Mouse (Mus musculus) neural tube, embryonic 15.5 days (tissue): ENCODE measurements around the gene Gm6583. TPM values are rescaled to one million over a fixed set of nuclear protein-coding genes. Genes with fewer than 3 reads are reported as not detected.

Experiments
- ATAC-seq: fragments of 200-750 bp; cut with Nextera tagmentation; 2 replicates; pipeline ENCODE4 v1.8.0; 2017; ENCODE audit warnings: mild to moderate bottlenecking, moderate TSS enrichment, moderate library complexity; ENCODE audit not compliant: low FRiP score
- H3K27ac ChIP-seq: fragments of 300-500 bp; sonication (generic); replicated peaks from 2 replicates; pipeline ENCODE4 v1.5.1; 2015; ENCODE audit warnings: mild to moderate bottlenecking, inconsistent platforms
- H3K27me3 ChIP-seq: fragments of 300-500 bp; sonication (generic); replicated peaks from 2 replicates; pipeline ENCODE4 v1.6.1; 2015; ENCODE audit warnings: inconsistent platforms
- H3K36me3 ChIP-seq: fragments of 300-500 bp; sonication (generic); 2 replicates; pipeline ENCODE4 v1.6.1; 2015; ENCODE audit warnings: inconsistent platforms
- H3K4me1 ChIP-seq: fragments of 300-500 bp; sonication (generic); 2 replicates; pipeline ENCODE4 v1.6.1; 2015; ENCODE audit warnings: inconsistent platforms
- H3K4me2 ChIP-seq: fragments of 300-500 bp; sonication (generic); 2 replicates; pipeline ENCODE4 v1.6.1; 2015; ENCODE audit warnings: inconsistent platforms, mild to moderate bottlenecking, moderate library complexity
- H3K4me3 ChIP-seq: fragments of 300-500 bp; sonication (generic); replicated peaks from 2 replicates; pipeline ENCODE4 v1.5.1; 2015; ENCODE audit warnings: mild to moderate bottlenecking, inconsistent platforms
- H3K9ac ChIP-seq: fragments of 300-500 bp; sonication (generic); replicated peaks from 2 replicates; pipeline ENCODE4 v1.6.1; 2015; ENCODE audit warnings: mild to moderate bottlenecking, inconsistent platforms
- H3K9me3 ChIP-seq: fragments of 300-500 bp; sonication (generic); replicated peaks from 2 replicates; pipeline ENCODE4 v1.6.1; 2016; ENCODE audit warnings: inconsistent platforms
- WGBS: fragments of 180-500 bp; shearing (Covaris S2); methylation state at CpG from one replicate; pipeline ENCODE4 v1.1.7; 2015; ENCODE audit warnings: mixed read lengths; 5-methylcytosine and 5-hydroxymethylcytosine counted together
- polyA plus RNA-seq: library from polyadenylated mRNA; unstranded; fragments of >200 nt; fragmentation: Nextera tagmentation; extraction: Ambion mirVana; gene quantifications from 2 replicates; pipeline ENCODE4 v1.2.1, GENCODE M21; 2015

Gm6583 gene
- polyA plus RNA-seq, result 0.13 and 0.22 TPM in 2 replicates

- H3K9me3 ChIP-seq, result no peaks in the 10 kb centered on the region
- no peaks in the 10 kb centered on the region for H3K27me3 ChIP-seq
- H3K36me3 ChIP-seq, result peaks cover 59% of the 10 kb centered on the region
- WGBS, result 61% methylated on average over 13 of the region's 13 CpGs
- H3K27ac ChIP-seq, result no peak within 1 kb of the TSS
- no peak within 1 kb of the TSS for H3K9ac ChIP-seq
- no peak within 1 kb of the TSS for H3K4me2 ChIP-seq
- no peak within 1 kb of the TSS for H3K4me3 ChIP-seq
- H3K4me1 ChIP-seq, result no peaks in the 10 kb centered on the region
- ATAC-seq, result no peak
Measured at GRCm38 (mm10) chr5:112355910-112356309, at the start of gene Gm6583. Gene Gm6583 (minus strand): TSS chr5:112356033.

- Histone ChIP-seq H3K9me3 (no peaks in the 10 kb centered on the region), H3K36me3 (no peaks in the 10 kb centered on the region), H3K4me1 (no peaks in the 10 kb centered on the region), H3K4me2 (no peak overlapping the region), H3K27ac (no peak overlapping the region), H3K9ac (no peak overlapping the region), H3K27me3 (no peaks in the 10 kb centered on the region), H3K4me3 (no peak overlapping the region)
- 71% methylated on average over 3 of the region's 3 CpGs for WGBS
- no peak for ATAC-seq
Measured at GRCm38 (mm10) chr5:112402437-112402836, 46.6 kb upstream of the Gm6583 start.

GRCm38 (mm10) chr5:112399284-112399683 is 43.5 kb upstream of the Gm6583 start:
- no peaks in the 10 kb centered on the region for H3K36me3 ChIP-seq
- ATAC-seq, result no peak

DNA sequence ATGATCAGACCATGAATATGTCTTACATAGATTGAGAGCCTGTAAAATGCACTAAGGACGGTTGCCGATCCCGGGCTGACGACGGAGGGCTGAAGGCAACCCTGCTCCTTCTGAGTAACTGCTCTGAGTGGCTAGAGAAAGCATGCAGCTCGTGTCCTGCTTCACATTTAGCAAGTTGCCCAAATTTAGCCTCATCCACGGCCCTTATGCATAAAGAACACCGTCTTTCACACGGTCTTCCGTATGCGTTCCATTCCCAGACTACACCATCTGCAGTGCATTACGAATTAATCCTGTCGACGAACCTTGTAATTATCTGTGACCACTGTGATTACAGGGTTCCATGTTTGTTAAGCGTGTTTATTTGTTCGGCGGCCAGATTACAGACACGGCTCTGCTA is 40.2 kb upstream of the Gm6583 start:
- Histone ChIP-seq H3K27ac (0 out of 2 replicates have a peak overlapping the region, but pooled peaks have one; percentile 30), H3K27me3 (no peaks in the 10 kb centered on the region), H3K9me3 (no peaks in the 10 kb centered on the region), H3K4me2 (no peak overlapping the region), H3K4me3 (no peak overlapping the region), H3K9ac (no peak overlapping the region), H3K4me1 (peaks cover 41% of the 10 kb centered on the region), H3K36me3 (peaks cover 5% of the 10 kb centered on the region)
- no peak for ATAC-seq
- 38% methylated on average over 18 of the region's 18 CpGs for WGBS

More at GRCm38 (mm10) chr5:112399284-112399683, 43.5 kb upstream of the Gm6583 start:
- Histone ChIP-seq H3K4me3 (no peak overlapping the region), H3K27me3 (no peaks in the 10 kb centered on the region), H3K27ac (no peak overlapping the region), H3K4me1 (peaks cover 10% of the 10 kb centered on the region; the same call in 1 of the 2 replicates), H3K4me2 (no peak overlapping the region), H3K9me3 (no peaks in the 10 kb centered on the region), H3K9ac (no peak overlapping the region)
- 84% methylated on average over 10 of the region's 10 CpGs for WGBS

- ATAC-seq, result peak; percentile 90
- H3K27me3 ChIP-seq, result no peaks in the 10 kb centered on the region
- under 1% methylated on average over 44 of the region's 67 CpGs for WGBS
Measured at GRCm38 (mm10) chr5:112394779-112395443, 39.1 kb upstream of the Gm6583 start, which contains the start of gene Asphd2. Gene Asphd2 (minus strand): TSS chr5:112394866.

GRCm38 (mm10) chr5:112394415-112394763 is 38.6 kb upstream of the Gm6583 start:
- Histone ChIP-seq H3K9me3 (no peaks in the 10 kb centered on the region), H3K9ac (peak overlapping the region; percentile 68), H3K4me1 (peaks cover 55% of the 10 kb centered on the region), H3K4me3 (peak overlapping the region; percentile 68), H3K27me3 (no peaks in the 10 kb centered on the region), H3K27ac (peak overlapping the region; percentile 89), H3K4me2 (peak overlapping the region; percentile 77), H3K36me3 (peaks cover 11% of the 10 kb centered on the region)
- under 1% methylated on average over 11 of the region's 28 CpGs for WGBS
- ATAC-seq, result peak; percentile 77

More at GRCm38 (mm10) chr5:112394779-112395443, 39.1 kb upstream of the Gm6583 start, which contains the start of gene Asphd2:
- Histone ChIP-seq H3K9ac (peak within 1 kb of the TSS; percentile 68), H3K4me3 (peak within 1 kb of the TSS; percentile 68), H3K27ac (peak within 1 kb of the TSS; percentile 89), H3K9me3 (no peaks in the 10 kb centered on the region), H3K36me3 (peaks cover 11% of the 10 kb centered on the region), H3K4me2 (peak within 1 kb of the TSS; percentile 77), H3K4me1 (peaks cover 50% of the 10 kb centered on the region)

DNA sequence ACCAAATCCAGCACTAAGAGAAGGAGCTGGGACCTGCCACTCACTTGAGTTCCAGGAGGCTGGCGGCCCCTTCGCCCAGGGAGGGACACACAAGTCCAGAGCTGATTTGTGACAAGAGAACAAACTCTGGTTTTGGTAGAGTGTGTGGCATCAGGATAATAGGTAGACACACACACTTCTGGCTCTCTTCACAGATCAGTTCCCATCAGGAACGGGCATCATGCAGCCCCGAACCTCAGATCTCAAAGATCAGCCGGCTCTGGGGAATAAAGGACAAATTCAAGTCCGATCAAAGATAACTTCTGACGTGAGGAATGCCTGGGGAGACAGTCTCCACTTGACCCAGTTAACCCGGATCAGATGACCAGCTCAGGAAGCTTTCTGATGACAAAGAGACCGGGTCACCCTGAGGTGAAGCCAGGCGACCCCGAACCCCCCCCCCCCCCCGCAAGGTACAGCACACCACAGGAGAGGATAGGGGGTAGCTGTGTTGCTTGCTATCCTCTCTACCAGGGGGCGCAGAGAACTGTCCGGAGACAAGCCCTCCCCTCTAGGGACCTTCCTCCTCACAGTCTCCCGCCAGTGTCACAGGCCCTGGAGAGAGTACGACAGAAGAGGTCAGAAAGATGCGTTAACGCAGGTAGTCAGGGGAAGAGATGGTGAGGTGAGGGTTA is 38.0 kb upstream of the Gm6583 start:
- Histone ChIP-seq H3K27ac (peak overlapping the region; percentile 89), H3K27me3 (no peaks in the 10 kb centered on the region), H3K9me3 (no peaks in the 10 kb centered on the region), H3K4me1 (peaks cover 60% of the 10 kb centered on the region), H3K36me3 (peaks cover 11% of the 10 kb centered on the region), H3K9ac (peak overlapping the region; percentile 68), H3K4me3 (peak overlapping the region; percentile 68), H3K4me2 (peak overlapping the region; percentile 77)
- peak; percentile 51 for ATAC-seq
- 13% methylated on average over 17 of the region's 18 CpGs for WGBS

DNA sequence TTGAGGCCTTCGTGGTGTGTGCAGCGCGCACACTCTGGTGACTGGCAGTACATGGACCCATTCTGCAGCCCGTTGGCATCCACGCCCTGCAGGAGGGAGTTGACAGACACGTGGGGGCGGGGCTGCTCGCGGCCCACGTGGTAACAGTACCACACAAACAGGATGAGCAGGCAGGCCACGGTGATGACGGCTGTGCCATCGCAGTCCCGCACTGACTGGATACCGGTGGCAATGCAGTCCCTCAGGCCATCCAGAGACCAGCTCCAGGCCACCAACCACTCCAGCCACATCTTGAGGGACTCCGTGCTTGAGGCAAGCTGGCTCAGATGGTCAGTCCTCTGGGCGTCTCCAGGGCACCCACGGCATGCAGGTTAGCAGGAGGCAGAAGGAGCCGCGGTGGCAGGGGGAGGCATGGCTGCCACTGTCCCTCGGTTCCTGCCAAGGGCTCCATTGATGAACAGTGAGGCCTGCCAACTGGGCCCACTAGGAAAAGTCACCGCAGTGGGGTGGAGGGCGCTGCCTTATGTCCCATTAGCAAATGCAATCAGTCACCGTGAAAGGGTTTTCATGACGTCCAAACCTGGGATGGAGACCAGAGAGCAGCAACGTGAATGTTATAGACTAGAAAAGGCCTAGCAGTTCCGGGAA is 36.0 kb upstream of the Gm6583 start:
- no peak overlapping the region for H3K4me3 ChIP-seq
- no peaks in the 10 kb centered on the region for H3K27me3 ChIP-seq
- 71% methylated on average over 27 of the region's 27 CpGs for WGBS
- H3K4me2 ChIP-seq, result no peak overlapping the region
- peaks cover 67% of the 10 kb centered on the region for H3K4me1 ChIP-seq
- no peak for ATAC-seq
- no peak overlapping the region for H3K9ac ChIP-seq
- no peak overlapping the region for H3K27ac ChIP-seq
- H3K9me3 ChIP-seq, result no peaks in the 10 kb centered on the region
- peaks cover 21% of the 10 kb centered on the region for H3K36me3 ChIP-seq

GRCm38 (mm10) chr5:112391002-112391401 is 35.2 kb upstream of the Gm6583 start:
- no peaks in the 10 kb centered on the region for H3K9me3 ChIP-seq
- no peak overlapping the region for H3K9ac ChIP-seq
- no peak for ATAC-seq
- H3K4me2 ChIP-seq, result no peak overlapping the region
- H3K4me1 ChIP-seq, result peaks cover 67% of the 10 kb centered on the region
- no peak overlapping the region for H3K27ac ChIP-seq
- H3K36me3 ChIP-seq, result peaks cover 29% of the 10 kb centered on the region
- H3K27me3 ChIP-seq, result no peaks in the 10 kb centered on the region
- H3K4me3 ChIP-seq, result no peak overlapping the region
- 75% methylated on average over 16 of the region's 16 CpGs for WGBS

- Histone ChIP-seq H3K9ac (no peak overlapping the region; the same call in 1 of the 2 replicates), H3K4me2 (peak overlapping the region; percentile 20; the same call in 1 of the 2 replicates), H3K27ac (no peak overlapping the region), H3K4me3 (no peak overlapping the region), H3K4me1 (peaks cover 57% of the 10 kb centered on the region), H3K27me3 (no peaks in the 10 kb centered on the region), H3K9me3 (no peaks in the 10 kb centered on the region), H3K36me3 (peaks cover 44% of the 10 kb centered on the region)
- ATAC-seq, result no peak
- 63% methylated on average over 9 of the region's 9 CpGs for WGBS
Measured at GRCm38 (mm10) chr5:112389352-112389751, 33.5 kb upstream of the Gm6583 start.

GRCm38 (mm10) chr5:112385973-112386372 is 30.1 kb upstream of the Gm6583 start:
- H3K4me3 ChIP-seq, result no peak overlapping the region
- H3K9me3 ChIP-seq, result no peaks in the 10 kb centered on the region
- ATAC-seq, result no peak
- no peak overlapping the region for H3K27ac ChIP-seq
- peaks cover 32% of the 10 kb centered on the region for H3K4me1 ChIP-seq
- no peaks in the 10 kb centered on the region for H3K27me3 ChIP-seq
- 79% methylated on average over 2 of the region's 2 CpGs for WGBS
- H3K9ac ChIP-seq, result no peak overlapping the region
- H3K4me2 ChIP-seq, result no peak overlapping the region
- H3K36me3 ChIP-seq, result peaks cover 45% of the 10 kb centered on the region
